Mouse (Mus musculus) midbrain, embryonic 11.5 days (tissue): ENCODE measurements at regions not wholly inside any gene's neighbourhood (a gene's known extent, or its start where the extent isn't known, plus 50 kb on each side); places are given as distances from the start of the nearest gene placed in this dataset.

Experiments
- ATAC-seq: fragments of 200-750 bp; cut with Nextera tagmentation; 2 replicates; pipeline ENCODE4 v1.8.0; 2017; ENCODE audit warnings: moderate TSS enrichment, moderate library complexity; ENCODE audit not compliant: low FRiP score
- DNase-seq: peaks from one replicate; pipeline ENCODE4 v3.0.0; 2015; ENCODE audit warnings: low spot score; ENCODE audit errors: missing footprints
- H3K27ac ChIP-seq: fragments of 300-500 bp; sonication (generic); 2 replicates; pipeline ENCODE4 v1.5.1; 2014; ENCODE audit warnings: low read depth, low read length
- H3K27me3 ChIP-seq: fragments of 300-500 bp; sonication (generic); 2 replicates; pipeline ENCODE4 v1.6.1; 2014; ENCODE audit warnings: mild to moderate bottlenecking, low read length, moderate library complexity, mixed read lengths; ENCODE audit not compliant: control insufficient read depth, insufficient read depth
- H3K36me3 ChIP-seq: fragments of 300-500 bp; sonication (generic); 2 replicates; pipeline ENCODE4 v1.6.1; 2014; ENCODE audit warnings: mild to moderate bottlenecking, low read length, moderate library complexity, mixed read lengths; ENCODE audit not compliant: control insufficient read depth, insufficient read depth
- H3K4me1 ChIP-seq: fragments of 300-500 bp; sonication (generic); 2 replicates; pipeline ENCODE4 v1.6.1; 2014; ENCODE audit warnings: low read length; ENCODE audit not compliant: control insufficient read depth, insufficient read depth
- H3K4me2 ChIP-seq: fragments of 300-500 bp; sonication (generic); 2 replicates; pipeline ENCODE4 v1.6.1; 2014; ENCODE audit warnings: mild to moderate bottlenecking, moderate library complexity
- H3K4me3 ChIP-seq: fragments of 300-500 bp; sonication (generic); 2 replicates; pipeline ENCODE4 v1.5.1; 2014; ENCODE audit warnings: low read depth, low read length
- H3K9ac ChIP-seq: fragments of 300-500 bp; sonication (generic); 2 replicates; pipeline ENCODE4 v1.6.1; 2014; ENCODE audit warnings: low read length
- H3K9me3 ChIP-seq: fragments of 300-500 bp; sonication (generic); 2 replicates; pipeline ENCODE4 v1.6.1; 2016; ENCODE audit warnings: low read length; ENCODE audit not compliant: control insufficient read depth
- WGBS: fragments of 180-500 bp; shearing (Covaris S2); extraction: QIAGEN DNeasy Blood & Tissue Kit; methylation state at CpG from one replicate; pipeline ENCODE4 v1.1.7; 2014; 5-methylcytosine and 5-hydroxymethylcytosine counted together

DNA sequence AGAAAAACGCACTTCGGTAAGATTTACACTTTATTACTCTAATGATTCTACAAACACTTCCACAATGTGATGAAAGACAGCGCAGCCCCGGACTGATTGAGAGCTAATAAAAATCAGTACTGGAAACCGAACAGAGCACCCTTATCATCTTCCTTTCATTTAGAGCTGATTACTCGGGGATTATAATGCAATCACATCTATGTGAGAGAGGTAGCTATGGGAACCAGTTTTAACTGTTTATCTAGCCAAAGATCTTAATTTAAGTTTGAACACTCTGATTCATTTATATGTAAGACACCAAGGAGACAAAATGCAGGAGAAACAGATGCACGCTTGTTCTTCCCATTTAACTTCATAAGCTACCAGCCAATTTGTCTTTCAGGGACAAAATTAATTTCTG, 124.1 kb upstream of the Lmo4 start:
- H3K9ac ChIP-seq: no peak overlapping the region
- H3K36me3 ChIP-seq: no peaks in the 10 kb centered on the region
- H3K9me3 ChIP-seq: no peaks in the 10 kb centered on the region
- H3K4me3 ChIP-seq: no peak overlapping the region
- no peaks in the 10 kb centered on the region for H3K4me1 ChIP-seq
- DNase-seq (peak; percentile 66), ATAC-seq (no peak)
- no peak overlapping the region for H3K4me2 ChIP-seq
- H3K27ac ChIP-seq: no peak overlapping the region
- WGBS: 87% methylated on average over 7 of the region's 7 CpGs
- no peaks in the 10 kb centered on the region for H3K27me3 ChIP-seq

DNA sequence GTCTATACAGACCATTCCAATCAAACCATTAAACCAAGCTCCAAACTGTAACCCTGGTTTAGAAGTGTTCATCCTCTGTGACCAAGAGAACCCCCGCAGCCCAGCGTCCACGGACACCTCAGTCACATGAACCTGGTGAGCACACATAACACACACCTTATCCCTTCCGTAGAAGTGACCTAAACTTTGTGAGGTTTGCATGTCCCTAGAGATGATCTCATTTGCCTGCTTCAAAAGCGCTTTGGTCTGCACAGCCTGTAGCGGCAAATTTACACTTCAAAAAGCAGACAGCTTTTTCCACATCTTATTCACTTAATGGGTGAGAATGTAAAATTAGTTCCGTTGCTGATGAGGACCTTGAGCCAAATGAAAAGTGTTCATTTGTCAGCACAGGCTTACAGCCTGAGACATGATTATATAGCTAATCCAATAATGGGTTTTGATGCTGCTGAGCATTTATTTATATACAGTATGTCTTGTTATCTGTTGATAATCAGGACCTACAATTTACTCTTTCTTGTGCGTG, 122.3 kb upstream of the Lmo4 start:
- Histone ChIP-seq H3K4me1 (no peaks in the 10 kb centered on the region), H3K4me2 (no peak overlapping the region), H3K9ac (no peak overlapping the region), H3K36me3 (no peaks in the 10 kb centered on the region), H3K4me3 (no peak overlapping the region), H3K9me3 (no peaks in the 10 kb centered on the region), H3K27me3 (no peaks in the 10 kb centered on the region), H3K27ac (no peak overlapping the region)
- WGBS: 92% methylated on average over 8 of the region's 8 CpGs
- DNase-seq (peak; percentile 76), ATAC-seq (no peak)

DNA sequence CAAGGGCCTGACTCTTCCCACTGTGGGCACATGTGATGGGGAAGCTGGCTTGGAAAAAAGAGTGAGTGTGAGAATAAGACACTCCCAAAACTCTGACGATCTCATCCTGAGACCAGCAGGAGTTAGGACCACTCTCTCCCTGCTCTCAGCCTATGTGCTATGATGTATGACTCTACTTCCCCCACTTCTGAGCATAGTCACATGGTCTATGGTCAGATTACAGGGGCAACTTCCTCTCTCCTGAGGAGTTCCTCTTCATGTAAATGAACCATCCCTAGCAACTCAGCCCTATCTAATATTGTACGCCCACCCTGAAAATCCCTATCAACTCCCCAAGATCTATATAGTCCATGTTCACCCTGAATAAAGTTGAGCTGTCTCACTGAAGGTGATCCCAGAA, 120.0 kb upstream of the Lmo4 start:
- Histone ChIP-seq H3K4me3 (no peak overlapping the region), H3K27ac (no peak overlapping the region), H3K4me1 (no peaks in the 10 kb centered on the region), H3K4me2 (no peak overlapping the region), H3K9me3 (no peaks in the 10 kb centered on the region), H3K9ac (no peak overlapping the region), H3K27me3 (no peaks in the 10 kb centered on the region), H3K36me3 (no peaks in the 10 kb centered on the region)
- ATAC-seq (no peak), DNase-seq (no peak)
- WGBS: 89% methylated on average over 2 of the region's 2 CpGs

DNA sequence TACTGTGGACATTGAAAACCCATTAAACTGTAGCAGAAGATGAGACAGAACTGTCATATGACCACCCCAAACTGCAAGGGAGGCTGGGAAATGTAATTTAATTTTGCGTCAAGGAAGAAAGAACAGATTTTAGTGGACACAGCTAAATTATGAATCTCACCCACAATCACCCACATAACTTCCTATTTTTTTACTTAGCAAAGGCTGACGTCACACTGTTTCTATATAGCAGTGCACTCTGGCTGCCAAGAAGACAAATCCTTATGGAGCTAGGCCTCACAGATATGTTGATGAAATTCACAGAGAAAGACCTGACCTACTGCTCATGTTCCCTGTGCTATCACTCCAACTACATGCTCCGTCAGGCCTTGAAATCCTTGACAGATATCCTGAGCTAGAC, 118.5 kb upstream of the Lmo4 start:
- no peak overlapping the region for H3K4me2 ChIP-seq
- H3K9me3 ChIP-seq: no peaks in the 10 kb centered on the region
- H3K4me1 ChIP-seq: no peaks in the 10 kb centered on the region
- H3K9ac ChIP-seq: no peak overlapping the region
- H3K36me3 ChIP-seq: no peaks in the 10 kb centered on the region
- no peak overlapping the region for H3K4me3 ChIP-seq
- no peak overlapping the region for H3K27ac ChIP-seq
- ATAC-seq: no peak
- WGBS: 91% methylated on average over 3 of the region's 3 CpGs
- no peaks in the 10 kb centered on the region for H3K27me3 ChIP-seq
- no peak for DNase-seq

DNA sequence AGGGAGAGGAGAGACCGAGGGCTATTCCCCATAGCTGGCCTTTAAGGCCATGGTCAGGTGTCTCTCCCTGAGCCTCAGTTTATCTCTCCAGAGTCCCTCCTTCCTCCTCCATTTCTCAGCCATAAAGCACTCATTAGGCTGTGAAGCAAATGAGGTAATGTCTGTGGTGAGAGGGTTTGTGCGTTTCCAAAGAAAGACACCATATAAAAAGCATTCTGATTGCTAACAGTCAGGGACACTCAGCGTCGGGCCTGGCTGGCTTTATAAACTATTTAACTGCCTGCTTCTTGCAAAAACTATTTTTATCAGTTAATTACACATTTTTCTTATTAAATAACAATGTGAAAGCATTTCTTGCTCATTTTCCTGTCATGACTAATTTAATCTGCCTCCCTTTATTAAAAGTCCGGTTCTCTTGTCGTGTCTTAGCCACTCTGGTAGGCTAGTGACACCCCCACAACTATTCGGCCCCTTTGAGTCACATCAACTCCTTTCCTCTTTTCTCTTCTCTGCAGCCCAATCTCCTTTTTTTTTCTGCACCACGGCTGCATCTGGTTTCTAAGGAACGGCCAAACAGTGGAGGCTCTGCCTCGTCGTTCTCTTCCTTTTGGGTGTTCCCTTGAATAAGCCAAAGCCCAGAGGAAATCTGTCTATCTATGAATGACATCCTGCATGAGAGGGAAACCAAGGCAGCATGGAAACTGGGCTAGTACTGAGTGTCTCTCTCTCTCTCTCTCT, 114.6 kb upstream of the Lmo4 start:
- ATAC-seq: no peak
- 73% methylated on average over 11 of the region's 11 CpGs for WGBS
- H3K4me1 ChIP-seq: no peaks in the 10 kb centered on the region

DNA sequence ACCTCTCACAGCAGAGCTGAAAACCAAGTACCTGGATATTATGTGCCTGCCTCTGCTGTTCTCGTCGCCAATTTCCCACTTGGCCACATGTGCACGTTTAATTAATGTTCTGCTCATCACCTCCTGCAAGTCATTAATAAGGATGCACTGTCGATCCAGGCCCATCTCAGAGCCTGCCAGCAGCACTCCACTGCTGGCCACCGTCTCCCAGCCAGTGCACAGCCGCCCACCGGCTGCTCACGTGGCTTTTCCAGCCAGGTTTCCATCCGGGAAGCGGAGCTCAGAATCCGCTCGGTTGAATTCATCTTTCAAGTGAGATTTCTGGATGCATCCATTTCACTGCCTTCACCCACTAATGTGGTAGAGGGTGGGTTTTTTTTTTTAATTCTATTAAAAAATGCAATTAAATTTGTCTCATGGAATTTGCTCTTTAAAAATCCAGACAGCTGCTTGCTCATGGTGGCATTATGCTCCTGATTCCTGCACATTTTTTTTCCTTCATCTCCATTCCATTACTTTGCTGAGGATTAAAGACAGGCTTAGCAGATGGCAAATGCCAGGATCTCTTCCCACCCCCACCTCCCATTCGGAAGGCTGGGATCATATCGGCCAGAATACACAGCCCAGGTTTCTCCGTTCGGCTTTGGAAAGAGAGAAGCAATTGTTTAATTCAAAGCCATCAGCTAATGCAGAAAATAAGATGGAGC, 113.9 kb upstream of the Lmo4 start:
- no peak overlapping the region for H3K27ac ChIP-seq
- 48% methylated on average over 16 of the region's 16 CpGs for WGBS

More for the DNA sequence above, 114.6 kb upstream of the Lmo4 start:
- Histone ChIP-seq H3K27ac (no peak overlapping the region), H3K4me2 (no peak overlapping the region), H3K36me3 (no peaks in the 10 kb centered on the region), H3K27me3 (no peaks in the 10 kb centered on the region), H3K4me3 (no peak overlapping the region), H3K9me3 (no peaks in the 10 kb centered on the region), H3K9ac (no peak overlapping the region)
- DNase-seq: no peak

DNA sequence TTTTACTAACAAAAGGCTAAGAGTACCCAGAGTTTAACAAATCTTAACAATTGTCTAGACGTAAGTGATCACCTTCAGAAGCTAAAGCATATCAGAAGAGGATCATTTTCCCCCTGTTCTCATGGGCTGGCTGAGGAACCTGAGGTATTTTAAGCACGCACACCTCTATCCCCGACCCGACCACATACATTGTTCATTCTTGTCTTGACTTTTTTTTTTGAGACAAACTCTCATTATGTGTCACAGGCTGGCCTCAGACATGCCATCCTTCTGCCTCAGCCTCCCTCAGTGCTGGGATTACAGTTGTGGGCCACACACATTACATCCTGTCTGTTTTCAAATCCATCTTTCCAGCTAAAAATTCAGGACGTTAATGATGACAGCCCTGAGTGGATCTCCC, 105.7 kb upstream of the Lmo4 start:
- DNase-seq: no peak
- Histone ChIP-seq H3K36me3 (no peaks in the 10 kb centered on the region), H3K9ac (no peak overlapping the region), H3K9me3 (no peaks in the 10 kb centered on the region), H3K27ac (no peak overlapping the region), H3K4me2 (no peak overlapping the region), H3K27me3 (no peaks in the 10 kb centered on the region), H3K4me1 (no peaks in the 10 kb centered on the region), H3K4me3 (no peak overlapping the region)
- no peak for ATAC-seq
- WGBS: 85% methylated on average over 5 of the region's 5 CpGs

More for the DNA sequence above, 113.9 kb upstream of the Lmo4 start:
- ATAC-seq (peak; percentile 85), DNase-seq (peak; percentile 87)
- H3K9me3 ChIP-seq: no peaks in the 10 kb centered on the region
- no peak overlapping the region for H3K4me2 ChIP-seq
- H3K4me1 ChIP-seq: no peaks in the 10 kb centered on the region
- no peaks in the 10 kb centered on the region for H3K27me3 ChIP-seq
- H3K36me3 ChIP-seq: no peaks in the 10 kb centered on the region
- H3K9ac ChIP-seq: no peak overlapping the region
- no peak overlapping the region for H3K4me3 ChIP-seq

DNA sequence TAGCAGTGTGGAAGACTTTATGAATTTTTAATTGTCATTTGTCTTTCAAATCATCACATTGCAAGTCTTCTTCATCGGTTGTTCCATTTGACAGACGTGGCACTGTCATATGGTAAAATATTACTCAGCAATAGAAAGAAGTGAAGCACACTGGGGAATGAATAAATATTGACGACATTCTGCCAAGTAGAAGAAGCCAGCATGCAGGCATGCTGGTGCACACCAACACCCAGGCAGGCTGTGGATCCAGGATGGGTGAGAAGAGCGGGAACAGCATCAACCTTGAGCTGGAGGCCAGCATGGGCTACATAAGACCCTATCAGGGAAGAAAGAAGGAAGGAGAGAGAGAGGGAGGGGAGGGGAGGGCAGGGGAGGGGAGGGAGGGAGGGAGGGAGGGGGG, 103.6 kb upstream of the Lmo4 start:
- ATAC-seq (no peak), DNase-seq (no peak)
- Histone ChIP-seq H3K27me3 (no peaks in the 10 kb centered on the region), H3K27ac (no peak overlapping the region), H3K9ac (no peak overlapping the region), H3K4me3 (no peak overlapping the region), H3K4me2 (no peak overlapping the region), H3K4me1 (no peaks in the 10 kb centered on the region), H3K9me3 (no peaks in the 10 kb centered on the region), H3K36me3 (no peaks in the 10 kb centered on the region)
- 89% methylated on average over 4 of the region's 4 CpGs for WGBS

DNA sequence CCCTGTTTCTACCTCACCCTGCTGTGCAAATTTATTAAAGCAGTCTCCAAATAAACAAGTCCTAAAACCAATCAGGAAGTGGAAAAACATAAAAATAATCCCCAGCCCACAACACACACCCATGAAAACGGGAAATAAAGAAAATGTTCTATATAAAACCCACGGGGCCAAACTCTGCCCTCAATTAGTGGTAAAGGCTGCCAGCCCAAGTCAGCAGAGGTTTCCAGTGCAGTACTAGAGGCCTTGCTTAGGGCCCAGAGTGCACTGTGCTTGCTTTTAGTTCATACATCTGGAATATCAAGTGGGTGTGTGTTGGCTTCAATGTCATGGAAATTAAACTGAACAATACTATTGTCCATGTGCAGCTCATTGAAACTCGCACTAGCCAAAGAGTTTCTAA, 102.5 kb upstream of the Lmo4 start:
- no peak for ATAC-seq
- H3K27me3 ChIP-seq: no peaks in the 10 kb centered on the region
- no peaks in the 10 kb centered on the region for H3K9me3 ChIP-seq
- no peak overlapping the region for H3K4me2 ChIP-seq
- H3K36me3 ChIP-seq: no peaks in the 10 kb centered on the region
- no peaks in the 10 kb centered on the region for H3K4me1 ChIP-seq
- H3K27ac ChIP-seq: no peak overlapping the region
- WGBS: 82% methylated on average over 3 of the region's 3 CpGs
- no peak overlapping the region for H3K4me3 ChIP-seq
- no peak for DNase-seq
- H3K9ac ChIP-seq: no peak overlapping the region
